Mouse (Mus musculus) E14TG2a.4 (cell line): ENCODE data around the gene Entpd5.

Experiments used
- H3K27me3 ChIP-seq: 2 replicates; pipeline ENCODE4 v1.6.1; 2014; ENCODE audit warnings: low read length, control low read depth; ENCODE audit not compliant: insufficient read depth
- H3K36me3 ChIP-seq: 2 replicates; pipeline ENCODE4 v1.6.1; 2014; ENCODE audit warnings: low read length, control low read depth; ENCODE audit not compliant: insufficient read depth
- H3K4me1 ChIP-seq: replicated peaks from 2 replicates; pipeline ENCODE4 v1.6.1; 2014; ENCODE audit warnings: low read depth, low read length, control low read depth
- H3K4me3 ChIP-seq: replicated peaks from 2 replicates; pipeline ENCODE4 v1.5.1; 2014; ENCODE audit warnings: mild to moderate bottlenecking, low read length
- H3K9me3 ChIP-seq: 2 replicates; pipeline ENCODE4 v1.6.1; 2014; ENCODE audit warnings: low read length, control low read depth
- CTCF ChIP-seq: conservative IDR thresholded peaks from 2 replicates; pipeline ENCODE4 v1.5.1; 2014; ENCODE audit warnings: low read length
- NANOG ChIP-seq: IDR thresholded peaks from 2 replicates; pipeline ENCODE4 v1.6.1; 2014; ENCODE audit warnings: borderline replicate concordance, low read length, mixed read lengths
- POU5F1 ChIP-seq: IDR thresholded peaks from 2 replicates; pipeline ENCODE4 v1.6.1; 2014; ENCODE audit warnings: low read length, borderline replicate concordance

Gene Entpd5

DNA sequence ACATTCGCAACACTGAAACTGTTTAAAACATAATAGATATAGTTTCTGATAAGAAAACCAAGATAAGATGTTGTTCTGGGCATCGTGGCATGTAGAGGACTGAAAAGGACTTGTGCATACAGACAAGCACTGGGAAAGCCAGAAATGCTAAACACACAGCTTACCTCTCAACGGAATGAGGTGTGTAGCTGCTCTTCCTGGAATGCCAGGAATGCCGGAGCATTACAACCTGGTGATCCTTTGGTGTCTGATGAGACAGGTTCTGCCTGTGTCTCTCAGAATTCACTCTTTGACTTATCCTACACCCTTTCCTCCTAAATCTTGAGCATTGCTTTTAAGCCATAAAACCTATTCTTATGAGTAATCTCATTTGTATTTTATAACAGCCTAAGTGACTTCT lies 33.7 kb upstream of the Entpd5 start:
- peaks cover 8% of the 10 kb centered on the region; the same call in 1 of the 2 replicates for H3K27me3 ChIP-seq
- H3K4me3 ChIP-seq = no peak overlapping the region
- peaks cover 4% of the 10 kb centered on the region for H3K36me3 ChIP-seq
- H3K4me1 ChIP-seq = no peaks in the 10 kb centered on the region
- TF ChIP-seq POU5F1 (no peak), NANOG (no peak), CTCF (no peak)
- no peaks in the 10 kb centered on the region for H3K9me3 ChIP-seq

DNA sequence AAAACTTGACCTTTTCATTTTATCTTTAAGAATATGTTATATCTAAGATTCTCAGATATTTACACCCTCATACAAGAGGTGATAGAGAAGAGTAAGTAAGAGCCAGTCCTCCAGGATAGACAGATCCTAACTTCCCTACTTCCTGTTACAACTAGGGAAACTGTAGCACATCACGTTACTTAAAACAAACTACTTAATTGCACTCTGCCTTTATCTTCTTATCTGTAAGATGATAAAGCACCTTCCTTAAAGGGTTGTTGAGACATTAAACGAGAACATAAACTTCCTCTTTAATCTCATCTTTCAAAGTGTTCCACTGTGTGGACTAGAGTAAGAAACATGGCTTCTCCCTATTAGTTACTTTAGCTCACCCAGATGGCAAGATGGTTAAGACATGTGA lies 29.9 kb upstream of the Entpd5 start:
- no peak overlapping the region for H3K4me3 ChIP-seq

DNA sequence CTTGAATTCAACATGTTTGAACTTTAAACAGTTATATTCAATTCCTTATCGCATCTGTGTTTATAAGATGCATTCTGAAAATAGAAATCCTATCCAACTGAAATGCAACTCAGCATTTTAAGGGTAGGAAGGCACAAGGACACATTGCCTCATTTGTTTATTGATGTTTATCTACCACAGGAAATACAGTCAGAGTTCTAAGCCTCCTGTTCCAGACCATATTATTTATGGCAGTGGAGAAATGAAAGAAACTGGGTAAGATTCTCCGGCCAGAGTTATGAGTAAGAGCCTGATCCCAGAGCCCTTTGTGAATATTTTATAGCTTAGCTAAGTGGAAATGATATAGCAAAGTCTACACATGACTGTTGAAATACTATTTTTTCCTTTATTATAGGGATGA lies 21.0 kb upstream of the Entpd5 start:
- H3K27me3 ChIP-seq = no peaks in the 10 kb centered on the region
- no peaks in the 10 kb centered on the region for H3K9me3 ChIP-seq
- H3K4me3 ChIP-seq = no peak overlapping the region
- no peak for TF ChIP-seq POU5F1
- TF ChIP-seq NANOG = no peak
- no peak for TF ChIP-seq CTCF
- H3K4me1 ChIP-seq = no peaks in the 10 kb centered on the region
- H3K36me3 ChIP-seq = peaks cover 7% of the 10 kb centered on the region; the same call in 1 of the 2 replicates

More for the DNA sequence above, 29.9 kb upstream of the Entpd5 start:
- H3K36me3 ChIP-seq = peaks cover 4% of the 10 kb centered on the region
- no peaks in the 10 kb centered on the region for H3K4me1 ChIP-seq
- no peaks in the 10 kb centered on the region for H3K27me3 ChIP-seq
- TF ChIP-seq POU5F1 = no peak
- H3K9me3 ChIP-seq = no peaks in the 10 kb centered on the region

DNA sequence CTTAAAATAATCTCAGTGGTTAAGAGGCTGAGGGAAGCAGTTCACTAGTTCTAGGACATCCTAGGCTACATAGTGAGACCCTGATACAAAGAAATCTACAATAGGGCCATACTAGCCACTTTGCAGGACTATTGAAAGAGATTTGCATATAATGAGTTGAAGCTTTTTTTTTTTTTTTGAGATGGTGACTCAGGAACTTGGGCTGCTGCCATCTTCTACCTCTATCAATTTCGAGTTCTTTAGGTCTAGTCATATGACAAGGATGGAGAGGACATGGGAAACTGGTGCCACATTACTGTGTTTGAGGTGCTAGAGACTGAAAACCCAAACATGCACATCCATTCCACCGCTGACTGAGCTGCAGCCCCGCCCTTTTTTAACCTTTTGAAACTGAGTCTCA lies 15.2 kb upstream of the Entpd5 start:
- no peaks in the 10 kb centered on the region for H3K9me3 ChIP-seq
- peaks cover 11% of the 10 kb centered on the region for H3K4me1 ChIP-seq
- H3K36me3 ChIP-seq = no peaks in the 10 kb centered on the region
- no peak for TF ChIP-seq POU5F1
- no peak for TF ChIP-seq NANOG
- no peak for TF ChIP-seq CTCF
- no peak overlapping the region for H3K4me3 ChIP-seq
- no peaks in the 10 kb centered on the region for H3K27me3 ChIP-seq

DNA sequence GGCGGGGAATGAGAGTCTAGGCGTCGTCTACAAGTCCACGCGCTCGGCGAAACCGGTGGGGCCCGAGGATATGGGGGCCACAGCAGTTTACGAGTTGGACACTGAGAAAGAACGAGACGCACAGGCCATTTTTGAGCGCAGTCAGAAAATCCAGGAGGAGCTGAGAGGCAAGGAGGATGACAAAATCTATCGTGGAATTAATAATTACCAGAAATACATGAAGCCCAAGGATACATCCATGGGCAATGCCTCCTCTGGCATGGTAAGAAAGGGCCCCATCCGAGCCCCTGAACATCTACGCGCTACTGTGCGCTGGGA lies 8.7 kb upstream of the Entpd5 start:
- TF ChIP-seq NANOG (no peak), POU5F1 (no peak), CTCF (no peak)
- H3K4me1 ChIP-seq = peaks cover 8% of the 10 kb centered on the region
- no peaks in the 10 kb centered on the region for H3K36me3 ChIP-seq
- H3K4me3 ChIP-seq = peak overlapping the region; percentile 86
- H3K9me3 ChIP-seq = no peaks in the 10 kb centered on the region
- 0 out of 2 replicates have a peak, but pooled peaks cover 2% of the 10 kb centered on the region for H3K27me3 ChIP-seq

DNA sequence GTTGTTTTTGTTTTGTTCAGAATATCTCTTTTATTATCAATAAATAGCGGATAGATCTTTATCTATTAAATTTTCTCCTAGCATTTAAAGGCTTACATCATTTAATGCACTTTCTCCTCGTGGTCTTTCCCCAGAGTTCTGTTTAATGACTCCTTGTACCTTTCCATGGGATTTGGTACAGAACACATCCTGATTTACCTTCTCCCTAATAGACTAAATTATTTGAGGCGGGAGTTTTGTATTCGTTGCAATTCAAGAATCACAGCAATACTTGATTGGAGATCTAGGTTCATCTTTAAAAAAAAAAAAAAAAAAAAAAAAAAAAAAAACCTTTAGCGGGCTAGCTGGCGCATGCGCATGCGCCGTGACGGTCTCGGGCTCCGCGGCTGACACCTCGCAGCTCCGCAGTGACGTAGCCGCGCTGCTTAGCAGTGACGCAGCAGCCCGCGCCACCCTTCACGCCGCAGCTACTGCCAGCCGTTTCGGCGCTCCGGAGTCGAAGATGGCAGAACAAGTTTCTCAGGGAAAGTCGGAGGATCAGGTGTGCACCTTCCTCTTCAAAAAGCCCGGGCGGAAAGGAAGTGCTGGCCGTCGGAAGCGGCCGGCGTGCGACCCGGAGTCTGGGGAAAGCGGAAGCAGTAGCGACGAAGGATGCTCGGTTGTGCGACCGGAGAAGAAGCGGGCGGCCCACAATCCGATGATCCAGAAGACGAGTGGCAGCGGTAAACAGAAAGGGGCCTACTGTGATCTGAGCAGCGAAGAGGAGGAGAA lies 8.2 kb upstream of the Entpd5 start, which contains the start of gene Rnf113a2:
Gene Rnf113a2 (plus strand): TSS at position 363 of the 771 bp plus-strand sequence.
- no peak for TF ChIP-seq CTCF
- TF ChIP-seq NANOG = no peak
- TF ChIP-seq POU5F1 = no peak
- Histone ChIP-seq H3K27me3 (0 out of 2 replicates have a peak, but pooled peaks cover 2% of the 10 kb centered on the region), H3K36me3 (no peaks in the 10 kb centered on the region)

DNA sequence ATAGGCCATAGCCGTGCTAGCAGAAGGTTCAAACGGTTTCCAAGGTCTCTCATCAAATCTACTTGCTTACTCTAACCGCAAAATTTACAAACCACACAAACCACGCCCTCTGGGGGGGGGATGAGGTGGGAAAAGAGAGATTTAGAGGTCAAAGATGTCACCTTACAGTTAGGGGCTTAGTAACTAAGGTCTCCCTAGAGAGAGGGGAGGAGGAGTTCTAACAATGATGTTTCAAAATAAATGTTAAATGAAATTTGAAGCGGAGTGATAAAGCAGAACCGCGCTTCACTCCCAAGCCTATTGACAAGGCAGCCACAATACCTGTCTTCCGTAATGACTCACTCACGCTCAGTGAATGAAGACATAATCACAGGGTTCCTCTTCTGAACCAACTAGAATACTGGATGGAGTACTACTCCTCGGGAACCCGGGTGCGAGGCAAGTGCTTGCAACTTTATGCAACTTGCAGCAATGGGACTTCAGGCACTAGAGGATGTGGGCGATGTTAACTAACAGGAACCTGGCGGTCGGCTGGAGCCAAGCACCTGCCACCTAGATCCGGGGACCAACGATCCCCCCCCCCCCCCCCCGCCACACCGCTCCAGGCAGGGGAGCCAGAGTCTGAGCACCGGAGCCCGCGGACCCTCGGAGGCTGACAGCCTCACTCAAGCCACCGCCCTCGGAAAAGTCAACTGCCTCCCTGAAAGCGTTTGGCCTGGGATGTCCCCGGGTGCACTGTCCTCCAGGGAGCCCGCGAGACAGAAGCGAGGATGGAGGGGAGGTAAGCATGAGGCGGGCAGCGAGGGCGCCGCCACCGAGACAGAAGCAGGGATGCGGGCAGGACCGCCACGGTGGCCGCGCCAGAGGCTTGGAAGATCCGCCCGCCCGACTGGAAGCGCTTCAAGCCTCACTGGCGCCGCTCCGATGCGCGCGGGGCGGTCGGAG lies 683 bp downstream of the Entpd5 start:
- no peaks in the 10 kb centered on the region for H3K36me3 ChIP-seq
- no peaks in the 10 kb centered on the region for H3K9me3 ChIP-seq
- H3K4me1 ChIP-seq = peaks cover 19% of the 10 kb centered on the region
- no peak for TF ChIP-seq NANOG
- no peak for TF ChIP-seq CTCF
- no peak for TF ChIP-seq POU5F1
- peak overlapping the region; percentile 96 for H3K4me3 ChIP-seq
- H3K27me3 ChIP-seq = peaks cover 15% of the 10 kb centered on the region

More for the DNA sequence above, 8.2 kb upstream of the Entpd5 start, which contains the start of gene Rnf113a2:
- H3K4me1 ChIP-seq = peaks cover 8% of the 10 kb centered on the region
- peak within 1 kb of the TSS; percentile 86 for H3K4me3 ChIP-seq
- H3K9me3 ChIP-seq = no peaks in the 10 kb centered on the region

DNA sequence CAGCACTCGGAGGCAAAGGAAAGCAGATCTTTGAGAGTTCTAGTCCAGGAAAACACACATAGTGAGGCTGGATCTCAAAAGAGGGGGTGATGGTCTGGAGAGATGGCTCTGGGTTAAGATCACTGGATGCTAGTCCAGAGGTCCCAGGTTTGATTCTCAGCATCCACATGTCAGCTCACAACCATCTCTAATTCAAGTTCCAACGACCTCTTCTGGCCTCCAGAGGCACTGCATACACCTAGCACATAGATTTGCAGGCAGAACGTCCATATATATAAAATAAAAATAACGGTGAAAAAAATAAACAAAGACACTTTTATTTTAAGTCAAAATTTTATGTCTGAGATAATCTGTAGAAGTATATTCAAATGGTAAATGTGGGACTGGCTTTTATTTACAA lies 1.6 kb downstream of the Entpd5 start:
- TF ChIP-seq NANOG (no peak), CTCF (peak; percentile 45)
- H3K4me3 ChIP-seq = no peak overlapping the region
- H3K27me3 ChIP-seq = peaks cover 15% of the 10 kb centered on the region
- no peaks in the 10 kb centered on the region for H3K36me3 ChIP-seq
- H3K4me1 ChIP-seq = peaks cover 19% of the 10 kb centered on the region
- no peaks in the 10 kb centered on the region for H3K9me3 ChIP-seq

DNA sequence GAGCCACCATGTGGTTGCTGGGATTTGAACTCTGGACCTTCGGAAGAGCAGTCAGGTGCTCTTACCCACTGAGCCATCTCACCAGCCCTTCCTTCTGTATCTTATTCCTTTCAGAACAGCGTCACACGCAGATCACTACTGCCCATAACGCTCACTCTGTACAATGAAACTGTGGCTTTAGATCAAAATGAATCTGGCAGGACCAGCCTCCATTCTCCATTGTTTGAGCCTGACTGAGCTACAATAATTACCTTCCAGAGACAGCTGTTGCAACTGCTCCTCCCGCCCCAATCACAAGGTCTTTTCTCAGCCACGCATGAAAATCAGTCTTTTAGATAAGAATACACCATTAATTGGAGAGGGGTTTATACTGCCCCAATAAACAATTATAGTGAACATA lies 4.3 kb downstream of the Entpd5 start:
- no peaks in the 10 kb centered on the region for H3K36me3 ChIP-seq

More for the DNA sequence above, 4.3 kb downstream of the Entpd5 start:
- peaks cover 21% of the 10 kb centered on the region for H3K4me1 ChIP-seq
- H3K9me3 ChIP-seq = no peaks in the 10 kb centered on the region
- H3K27me3 ChIP-seq = peaks cover 7% of the 10 kb centered on the region
- H3K4me3 ChIP-seq = no peak overlapping the region
- TF ChIP-seq POU5F1 (no peak), NANOG (no peak), CTCF (no peak)
